Mouse (Mus musculus) neural tube, embryonic 13.5 days (tissue): ENCODE measurements around the gene Ostm1. TPM values are rescaled to one million over a fixed set of nuclear protein-coding genes. Genes with fewer than 3 reads are reported as not detected.

Experiments used
- ATAC-seq: fragments of 200-750 bp; cut with Nextera tagmentation; 2 replicates; pipeline ENCODE4 v1.8.0; 2017; ENCODE audit warnings: low read depth, mild to moderate bottlenecking, moderate TSS enrichment, moderate library complexity
- H3K27ac ChIP-seq: fragments of 300-500 bp; sonication (generic); replicated peaks from 2 replicates; pipeline ENCODE4 v1.5.1; 2015; ENCODE audit warnings: moderate library complexity, mild to moderate bottlenecking, inconsistent platforms
- H3K27me3 ChIP-seq: fragments of 300-500 bp; sonication (generic); 2 replicates; pipeline ENCODE4 v1.6.1; 2015; ENCODE audit warnings: mild to moderate bottlenecking, inconsistent platforms
- H3K36me3 ChIP-seq: fragments of 300-500 bp; sonication (generic); 2 replicates; pipeline ENCODE4 v1.6.1; 2015; ENCODE audit warnings: mild to moderate bottlenecking, inconsistent platforms
- H3K4me1 ChIP-seq: fragments of 300-500 bp; sonication (generic); replicated peaks from 2 replicates; pipeline ENCODE4 v1.6.1; 2015; ENCODE audit warnings: inconsistent platforms
- H3K4me2 ChIP-seq: fragments of 300-500 bp; sonication (generic); 2 replicates; pipeline ENCODE4 v1.6.1; 2015; ENCODE audit warnings: inconsistent platforms, mild to moderate bottlenecking, moderate library complexity
- H3K4me3 ChIP-seq: fragments of 300-500 bp; sonication (generic); 2 replicates; pipeline ENCODE4 v1.5.1; 2015; ENCODE audit warnings: mild to moderate bottlenecking, inconsistent platforms
- H3K9ac ChIP-seq: fragments of 300-500 bp; sonication (generic); 2 replicates; pipeline ENCODE4 v1.6.1; 2015; ENCODE audit warnings: moderate library complexity, mild to moderate bottlenecking, inconsistent platforms
- H3K9me3 ChIP-seq: fragments of 300-500 bp; sonication (generic); 2 replicates; pipeline ENCODE4 v1.6.1; 2016; ENCODE audit warnings: inconsistent platforms
- WGBS: fragments of 180-500 bp; shearing (Covaris S2); methylation state at CpG from one replicate; pipeline ENCODE4 v1.1.7; 2015; 5-methylcytosine and 5-hydroxymethylcytosine counted together
- polyA plus RNA-seq: library from polyadenylated mRNA; unstranded; fragments of >200 nt; fragmentation: Nextera tagmentation; extraction: Ambion mirVana; gene quantifications from 2 replicates; pipeline ENCODE4 v1.2.1, GENCODE M21; 2015

The Ostm1 gene
- polyA plus RNA-seq, 1 experiment from 2014 or later = 29.0 TPM

DNA sequence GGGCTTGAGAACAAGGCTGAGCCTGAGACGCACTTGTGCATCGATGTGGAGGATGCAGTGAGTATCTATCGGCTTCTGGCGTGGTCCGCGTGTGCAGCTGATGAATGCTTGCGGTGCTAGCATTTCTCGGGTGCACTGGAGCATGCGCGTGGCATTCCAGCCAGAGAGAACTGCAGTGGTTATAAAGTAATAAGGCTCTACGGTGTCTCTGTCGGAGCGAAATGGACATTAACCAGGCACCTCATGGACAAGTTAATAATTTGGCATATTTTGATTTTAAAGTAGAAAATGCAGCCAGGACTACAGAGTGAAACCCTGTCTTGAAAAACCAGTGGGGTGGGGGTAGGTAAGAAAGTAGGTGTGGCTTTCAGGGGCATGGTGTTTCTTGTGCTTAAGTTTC lies 112.7 kb downstream of the Ostm1 start:
- H3K4me1 ChIP-seq = no peaks in the 10 kb centered on the region
- no peak overlapping the region for H3K27ac ChIP-seq
- H3K4me2 ChIP-seq = no peak overlapping the region
- H3K4me3 ChIP-seq = no peak overlapping the region
- no peaks in the 10 kb centered on the region for H3K9me3 ChIP-seq
- no peaks in the 10 kb centered on the region for H3K27me3 ChIP-seq
- WGBS = 84% methylated on average over 13 of the region's 13 CpGs
- H3K36me3 ChIP-seq = peaks cover 25% of the 10 kb centered on the region
- no peak for ATAC-seq
- H3K9ac ChIP-seq = no peak overlapping the region

DNA sequence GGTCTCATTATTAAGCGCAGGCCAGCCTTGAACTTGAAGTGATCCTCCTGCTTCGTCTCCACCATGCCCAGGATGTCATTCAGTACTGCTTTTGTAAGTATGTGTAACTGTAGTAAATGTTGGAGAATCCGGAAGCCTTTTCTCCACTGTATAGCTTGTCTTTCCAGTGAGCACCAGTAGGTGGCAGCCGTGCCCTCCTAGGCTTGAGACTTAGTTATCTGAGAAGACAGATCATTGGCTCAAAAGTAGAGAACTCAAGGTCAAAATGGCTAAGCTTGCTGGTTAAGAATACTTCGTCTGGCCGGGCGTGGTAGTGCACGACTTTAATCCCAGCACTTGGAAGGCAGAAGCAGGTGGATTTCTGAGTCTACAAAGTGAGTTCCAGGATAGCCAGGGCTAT lies 113.4 kb downstream of the Ostm1 start:
- H3K9me3 ChIP-seq = no peaks in the 10 kb centered on the region
- no peak overlapping the region for H3K9ac ChIP-seq
- peaks cover 31% of the 10 kb centered on the region for H3K36me3 ChIP-seq
- no peaks in the 10 kb centered on the region for H3K27me3 ChIP-seq
- ATAC-seq = no peak
- 29% methylated on average over 8 of the region's 8 CpGs for WGBS
- no peaks in the 10 kb centered on the region for H3K4me1 ChIP-seq
- no peak overlapping the region for H3K4me3 ChIP-seq
- H3K4me2 ChIP-seq = no peak overlapping the region
- H3K27ac ChIP-seq = no peak overlapping the region

DNA sequence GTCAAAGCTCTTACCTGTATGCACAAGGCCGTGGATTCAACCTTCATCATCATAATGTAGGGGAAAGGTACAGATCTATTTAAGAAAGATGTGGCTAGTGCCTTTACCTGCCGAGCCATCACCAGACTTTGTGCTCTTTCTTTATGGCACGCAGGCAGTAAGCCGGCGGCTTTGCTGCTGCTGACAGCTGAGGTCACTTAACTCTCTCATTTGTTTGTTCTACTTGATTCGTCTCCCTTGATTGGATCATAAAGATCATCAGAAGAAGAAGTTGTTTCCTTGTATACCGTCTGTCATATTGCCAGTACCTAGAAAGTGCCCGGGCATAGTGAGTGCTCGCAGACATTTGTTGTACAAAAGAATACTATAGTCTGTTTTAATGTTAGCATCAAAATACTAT lies 114.8 kb downstream of the Ostm1 start:
- ATAC-seq = no peak
- no peak overlapping the region for H3K27ac ChIP-seq
- H3K27me3 ChIP-seq = no peaks in the 10 kb centered on the region

DNA sequence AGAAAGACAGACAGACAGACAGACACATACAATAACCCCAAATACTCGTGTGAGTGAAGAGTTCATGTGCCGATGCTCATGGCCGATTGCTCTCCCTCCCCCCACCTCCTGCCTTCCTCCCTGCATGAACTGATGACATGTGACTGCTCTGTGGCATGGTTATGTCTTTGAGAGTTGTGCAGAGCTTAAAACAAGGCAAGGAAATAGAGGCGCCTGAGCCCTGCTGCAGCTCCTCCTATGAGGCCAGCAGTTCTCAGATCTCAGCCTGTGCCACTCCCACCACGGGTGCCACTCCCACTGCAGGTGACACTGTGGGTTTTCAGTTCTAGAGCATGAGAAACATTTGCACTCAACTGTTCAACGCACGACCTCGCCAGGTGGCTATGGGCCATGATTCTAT lies 115.4 kb downstream of the Ostm1 start:
- Histone ChIP-seq H3K4me3 (no peak overlapping the region), H3K27me3 (no peaks in the 10 kb centered on the region), H3K4me2 (no peak overlapping the region), H3K9ac (no peak overlapping the region), H3K27ac (no peak overlapping the region), H3K4me1 (no peaks in the 10 kb centered on the region), H3K9me3 (peaks cover under 1% of the 10 kb centered on the region; the same call in 1 of the 2 replicates), H3K36me3 (peaks cover 45% of the 10 kb centered on the region)
- WGBS = 91% methylated on average over 8 of the region's 8 CpGs
- ATAC-seq = no peak

More for the DNA sequence above, 114.8 kb downstream of the Ostm1 start:
- Histone ChIP-seq H3K4me1 (no peaks in the 10 kb centered on the region), H3K4me3 (no peak overlapping the region), H3K36me3 (peaks cover 39% of the 10 kb centered on the region), H3K9me3 (no peaks in the 10 kb centered on the region), H3K4me2 (no peak overlapping the region), H3K9ac (no peak overlapping the region)
- 90% methylated on average over 9 of the region's 9 CpGs for WGBS

DNA sequence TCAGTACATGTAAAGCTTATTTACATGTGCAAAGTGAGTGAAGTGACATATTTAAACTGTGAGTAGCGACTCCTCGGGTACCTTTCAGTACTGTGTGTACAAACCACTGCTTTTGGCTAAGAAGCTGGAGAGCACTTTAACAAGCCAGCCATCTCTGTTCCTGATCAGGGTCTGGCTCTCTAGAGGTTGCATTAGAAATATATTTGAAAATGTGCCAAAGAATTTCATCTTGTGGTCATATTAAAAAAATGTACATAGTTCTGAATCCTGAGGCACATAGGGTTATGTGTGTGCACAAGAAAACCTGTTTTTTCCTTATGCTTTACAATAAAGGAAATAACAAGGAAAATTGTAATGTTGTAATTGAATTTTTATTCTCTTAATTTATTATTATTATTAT lies 118.5 kb downstream of the Ostm1 start:
- Histone ChIP-seq H3K36me3 (peaks cover 48% of the 10 kb centered on the region), H3K4me1 (no peaks in the 10 kb centered on the region), H3K4me2 (no peak overlapping the region), H3K9ac (no peak overlapping the region), H3K4me3 (no peak overlapping the region), H3K9me3 (peaks cover 5% of the 10 kb centered on the region; the same call in 1 of the 2 replicates), H3K27me3 (no peaks in the 10 kb centered on the region), H3K27ac (no peak overlapping the region)
- no peak for ATAC-seq
- 92% methylated on average over 2 of the region's 2 CpGs for WGBS

DNA sequence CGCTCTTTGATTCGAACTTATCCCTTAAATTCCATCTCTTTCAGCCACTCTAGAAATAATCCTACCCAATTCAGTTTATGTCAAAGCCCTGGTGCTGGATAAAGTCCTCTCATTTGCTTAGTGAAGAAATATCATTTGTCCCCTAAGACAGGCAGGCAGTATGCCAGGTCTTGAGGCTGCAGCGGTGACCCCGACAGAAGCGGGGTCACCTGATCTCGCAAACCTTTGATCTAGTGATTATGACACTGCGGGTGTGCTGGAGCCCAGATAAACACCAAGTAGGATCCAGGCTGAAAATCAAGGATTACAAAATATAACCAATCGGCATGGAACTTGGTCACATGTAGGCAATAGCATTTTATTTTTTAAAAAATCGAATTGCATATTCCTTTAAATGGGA lies 131.1 kb downstream of the Ostm1 start:
- H3K9me3 ChIP-seq = 0 out of 2 replicates have a peak, but pooled peaks cover 2% of the 10 kb centered on the region
- H3K4me1 ChIP-seq = peaks cover 25% of the 10 kb centered on the region
- ATAC-seq = no peak
- peaks cover 22% of the 10 kb centered on the region for H3K27me3 ChIP-seq
- 0 out of 2 replicates have a peak overlapping the region, but pooled peaks have one; percentile 36 for H3K9ac ChIP-seq
- H3K4me3 ChIP-seq = no peak overlapping the region
- no peaks in the 10 kb centered on the region for H3K36me3 ChIP-seq
- no peak overlapping the region for H3K27ac ChIP-seq
- H3K4me2 ChIP-seq = peak overlapping the region; percentile 43; the same call in 1 of the 2 replicates
- 18% methylated on average over 9 of the region's 9 CpGs for WGBS

DNA sequence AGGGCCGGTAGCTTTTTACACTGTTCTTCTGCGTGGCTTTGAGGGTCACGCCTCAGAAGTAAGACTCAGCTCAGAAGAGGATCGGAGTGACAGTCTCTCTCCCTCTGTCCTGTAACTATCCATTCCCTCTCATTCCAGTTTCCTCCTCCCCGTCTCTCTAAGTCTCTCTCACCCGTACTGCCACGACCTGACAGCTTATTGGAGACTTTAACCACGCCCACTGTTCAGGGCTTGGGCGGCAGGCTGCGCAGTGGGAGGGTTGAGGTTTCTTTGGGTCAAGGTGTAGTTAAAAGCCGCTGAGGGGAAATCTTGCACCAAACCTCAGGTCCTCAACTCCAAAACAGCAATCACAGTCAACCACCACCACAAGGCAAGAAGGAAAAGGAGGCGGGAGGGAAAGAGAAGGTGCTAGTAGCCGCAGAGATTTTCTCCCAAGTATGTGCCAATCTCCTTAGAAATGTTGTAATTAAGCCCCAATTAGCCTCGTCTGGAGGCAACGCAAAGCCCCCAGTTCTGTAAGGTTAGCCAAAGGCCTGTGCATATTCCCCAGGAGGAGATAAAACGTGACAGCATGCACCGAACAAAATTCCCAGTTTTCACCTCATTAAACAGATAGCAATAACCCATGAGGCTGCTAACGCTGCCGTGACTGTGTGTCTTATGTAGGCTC lies 131.9 kb downstream of the Ostm1 start:
- WGBS = 12% methylated on average over 19 of the region's 19 CpGs
- Histone ChIP-seq H3K4me2 (peak overlapping the region; percentile 43), H3K4me1 (peaks cover 25% of the 10 kb centered on the region), H3K9ac (peak overlapping the region; percentile 26; the same call in 1 of the 2 replicates), H3K36me3 (no peaks in the 10 kb centered on the region), H3K9me3 (no peaks in the 10 kb centered on the region), H3K4me3 (no peak overlapping the region), H3K27me3 (peaks cover 22% of the 10 kb centered on the region), H3K27ac (no peak overlapping the region)
- ATAC-seq = peak; percentile 53; the same call in 1 of the 2 replicates

DNA sequence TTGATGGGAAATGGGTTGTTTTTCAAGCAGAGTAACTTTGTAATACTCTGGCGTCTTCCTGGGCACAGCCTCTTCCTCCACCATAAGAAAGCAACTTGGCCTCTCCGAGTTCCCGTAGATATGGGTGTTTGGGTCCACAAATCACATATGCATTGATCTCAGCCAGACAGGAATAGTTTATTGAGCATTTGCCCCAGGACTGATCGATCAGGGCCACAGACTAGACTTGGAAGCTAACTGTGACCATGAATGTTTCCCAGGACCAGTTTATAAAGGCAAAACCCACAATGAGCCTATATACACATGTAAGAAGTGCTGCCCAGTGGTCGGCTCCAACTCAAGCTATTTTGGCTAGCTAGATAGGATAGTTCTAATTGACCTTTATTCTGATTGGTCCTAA lies 138.5 kb downstream of the Ostm1 start:
- no peaks in the 10 kb centered on the region for H3K36me3 ChIP-seq
- no peak overlapping the region for H3K27ac ChIP-seq
- no peak for ATAC-seq
- H3K4me3 ChIP-seq = no peak overlapping the region
- H3K4me1 ChIP-seq = peaks cover 6% of the 10 kb centered on the region; the same call in 1 of the 2 replicates
- no peak overlapping the region for H3K4me2 ChIP-seq
- 95% methylated on average over 5 of the region's 5 CpGs for WGBS
- H3K9me3 ChIP-seq = no peaks in the 10 kb centered on the region
- peaks cover 6% of the 10 kb centered on the region for H3K27me3 ChIP-seq
- no peak overlapping the region for H3K9ac ChIP-seq

DNA sequence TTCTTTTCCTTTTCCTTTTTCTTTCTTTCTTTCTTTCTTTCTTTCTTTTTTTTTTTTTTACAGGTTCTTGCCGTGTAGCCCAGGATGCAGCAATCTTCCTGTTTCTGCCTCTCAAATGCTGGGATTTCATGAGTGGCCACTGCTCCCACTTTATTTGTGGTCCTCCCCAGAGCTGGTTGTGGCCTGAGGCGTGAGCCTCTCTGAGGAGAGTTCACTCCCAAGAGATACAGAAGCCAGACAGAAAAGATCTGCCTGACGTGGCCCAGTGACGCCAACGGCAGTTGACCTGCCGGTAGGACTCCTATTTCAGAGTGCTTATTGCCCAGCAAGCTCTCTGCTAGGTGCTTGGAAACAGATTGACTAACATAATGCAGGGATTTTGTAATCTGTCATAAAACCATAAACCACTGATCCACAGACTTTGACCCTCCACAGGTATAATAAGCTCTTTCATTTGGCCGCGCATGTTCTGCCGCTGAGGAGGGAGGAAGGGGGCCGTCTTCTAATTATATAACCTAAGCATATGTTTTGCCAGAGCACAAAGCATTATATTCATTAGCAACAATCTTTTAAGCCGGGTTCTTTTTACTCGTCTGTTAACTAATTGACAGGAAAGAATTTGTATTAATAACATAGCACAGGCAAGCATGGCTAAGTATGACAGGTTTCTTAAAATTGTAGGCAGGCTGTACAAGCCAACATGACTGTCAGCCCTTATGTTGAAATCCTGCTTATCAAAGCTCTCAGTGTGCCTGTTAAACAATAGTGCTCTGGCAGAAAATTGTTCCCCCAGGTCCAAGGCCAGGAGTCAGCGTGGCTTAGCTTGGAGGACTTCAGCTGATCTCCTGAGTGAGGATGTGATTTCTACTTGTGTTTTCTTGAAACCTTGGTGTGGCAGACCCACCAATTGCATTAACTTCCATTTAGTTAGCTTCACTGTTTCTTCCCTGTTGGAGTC lies 139.9 kb downstream of the Ostm1 start:
- no peak overlapping the region for H3K27ac ChIP-seq
- 54% methylated on average over 13 of the region's 13 CpGs for WGBS
- no peak overlapping the region for H3K9ac ChIP-seq
- no peak overlapping the region for H3K4me2 ChIP-seq
- no peaks in the 10 kb centered on the region for H3K36me3 ChIP-seq
- no peak for ATAC-seq
- H3K27me3 ChIP-seq = 0 out of 2 replicates have a peak, but pooled peaks cover 3% of the 10 kb centered on the region
- no peak overlapping the region for H3K4me3 ChIP-seq
- no peaks in the 10 kb centered on the region for H3K9me3 ChIP-seq
- peaks cover 4% of the 10 kb centered on the region; the same call in 1 of the 2 replicates for H3K4me1 ChIP-seq

DNA sequence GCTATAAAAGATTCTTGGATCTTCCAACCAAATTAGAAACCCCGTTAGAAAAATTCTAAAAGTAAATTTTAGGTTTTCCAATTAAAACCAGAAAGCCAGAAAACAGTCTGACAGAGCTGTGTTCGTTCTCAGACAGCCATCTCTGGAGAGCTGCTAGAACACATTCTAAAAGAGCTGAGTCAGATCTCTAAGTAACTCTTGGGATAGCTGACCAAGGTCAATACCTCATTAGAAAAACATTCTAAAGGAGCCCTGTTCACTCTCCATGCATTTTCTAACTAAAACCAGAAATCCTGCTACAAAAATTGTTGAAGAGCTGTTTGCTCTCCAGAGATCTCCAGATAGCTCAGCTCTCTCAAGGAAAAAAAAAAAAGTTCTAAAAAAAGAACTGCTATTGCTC lies 146.0 kb downstream of the Ostm1 start:
- WGBS = 80% methylated on average over 2 of the region's 2 CpGs
- Histone ChIP-seq H3K9ac (no peak overlapping the region), H3K9me3 (no peaks in the 10 kb centered on the region), H3K4me2 (no peak overlapping the region), H3K27ac (no peak overlapping the region), H3K4me3 (no peak overlapping the region), H3K36me3 (no peaks in the 10 kb centered on the region), H3K27me3 (0 out of 2 replicates have a peak, but pooled peaks cover 4% of the 10 kb centered on the region), H3K4me1 (no peaks in the 10 kb centered on the region)
- ATAC-seq = no peak

DNA sequence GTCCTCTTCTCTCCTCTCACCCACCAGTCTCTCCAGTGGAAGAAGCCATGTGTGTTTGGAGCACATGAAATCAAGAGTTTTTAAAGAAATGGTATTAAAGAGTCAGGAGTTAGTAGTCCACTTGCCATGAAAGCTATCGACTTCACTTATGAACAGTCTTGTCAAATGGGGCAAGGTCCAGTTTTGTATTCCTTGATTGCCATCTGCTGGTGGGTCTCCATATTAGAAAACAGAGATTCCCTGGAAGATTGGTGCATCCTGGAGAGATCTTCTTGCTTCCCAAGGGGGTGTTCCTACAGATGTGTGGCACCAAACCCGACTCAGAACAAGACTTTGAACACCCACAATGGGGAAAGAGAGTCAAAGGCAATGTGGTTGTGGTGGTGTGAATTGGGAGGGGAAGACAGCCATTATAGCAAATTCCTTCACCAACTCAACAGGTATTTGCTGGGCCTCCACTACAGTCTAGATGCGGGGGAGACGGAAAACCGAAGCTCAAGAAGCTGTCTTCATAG lies 151.0 kb downstream of the Ostm1 start:
- H3K4me1 ChIP-seq = no peaks in the 10 kb centered on the region
- no peaks in the 10 kb centered on the region for H3K27me3 ChIP-seq
- H3K36me3 ChIP-seq = no peaks in the 10 kb centered on the region
- no peak overlapping the region for H3K9ac ChIP-seq
- no peak overlapping the region for H3K27ac ChIP-seq
- no peak overlapping the region for H3K4me2 ChIP-seq
- H3K4me3 ChIP-seq = no peak overlapping the region
- no peaks in the 10 kb centered on the region for H3K9me3 ChIP-seq
- ATAC-seq = no peak
- WGBS = 63% methylated on average over 5 of the region's 5 CpGs

DNA sequence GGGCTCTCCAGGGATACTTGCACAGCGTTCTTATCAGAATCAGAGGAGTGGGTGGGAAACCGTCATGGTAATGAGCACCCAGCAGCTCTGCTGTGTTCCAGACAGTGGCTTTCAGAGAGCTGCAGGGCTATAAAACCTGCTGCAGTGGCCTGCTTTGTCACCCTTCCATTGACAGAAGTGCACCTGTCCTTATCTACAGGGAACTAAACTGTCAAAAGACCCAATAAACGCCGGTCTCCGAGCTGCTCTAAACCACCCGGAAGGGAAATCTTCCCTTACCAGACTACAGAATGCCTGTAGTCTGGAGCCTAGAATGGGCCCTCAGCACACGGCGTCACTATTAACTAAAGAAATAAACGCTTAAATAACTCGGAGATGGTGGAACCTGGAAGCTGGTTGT lies 168.2 kb downstream of the Ostm1 start:
- Histone ChIP-seq H3K9me3 (no peaks in the 10 kb centered on the region), H3K9ac (no peak overlapping the region), H3K27ac (no peak overlapping the region), H3K36me3 (no peaks in the 10 kb centered on the region), H3K27me3 (no peaks in the 10 kb centered on the region), H3K4me1 (peaks cover 6% of the 10 kb centered on the region), H3K4me3 (no peak overlapping the region), H3K4me2 (no peak overlapping the region)
- no peak for ATAC-seq
- 39% methylated on average over 10 of the region's 10 CpGs for WGBS
